Mouse (Mus musculus): ENCODE results near the gene Ms4a14.
"Not testable (repeated sequence)": the region's sequence is repeated elsewhere in the genome, so short reads cannot be mapped to it uniquely, and the experiment has no call there.

Gene Ms4a14

DNA sequence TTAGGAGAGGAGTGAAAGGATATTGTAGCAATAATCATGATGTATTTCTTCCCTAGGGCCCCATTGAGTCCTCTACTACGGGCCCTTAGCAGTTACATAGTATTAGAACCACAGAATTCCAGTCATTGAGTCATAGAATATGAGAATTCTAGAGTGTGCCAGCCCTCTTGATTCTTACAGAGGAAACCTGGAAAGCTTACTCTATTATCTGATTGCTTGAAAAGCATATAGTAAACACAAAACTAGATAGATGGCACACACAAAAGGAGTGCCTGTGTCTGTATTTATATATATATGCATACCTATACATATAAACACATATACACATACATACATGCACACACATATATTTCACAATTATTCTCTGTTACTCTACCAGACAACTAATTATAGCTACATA is at the start of gene Ms4a14:
Gene Ms4a14 (minus strand): TSS at position 101 of the 400 bp plus-strand sequence.
- no peak for DNase-seq (ENCODE audit: low spot score in 2 of 2)

GRCm38 (mm10) chr19:11362002-11362401 is 47.7 kb upstream of the Ms4a14 start:
- DNase-seq (ENCODE audit: low spot score in 2 of 2), result no peak

- no peak for DNase-seq (ENCODE audit: low spot score in 2 of 2)
These were observed 45.9 kb upstream of the Ms4a14 start for GRCm38 (mm10) chr19:11360106-11360505.

- DNase-seq (ENCODE audit: low spot score in 2 of 2), result no peak
These were observed 41.5 kb upstream of the Ms4a14 start for GRCm38 (mm10) chr19:11355730-11356129.

- no peak for DNase-seq (ENCODE audit: low spot score in 2 of 2)
These were observed 37.6 kb upstream of the Ms4a14 start for GRCm38 (mm10) chr19:11351878-11352277.

GRCm38 (mm10) chr19:11349698-11350481 is 35.6 kb upstream of the Ms4a14 start:
- no peak for DNase-seq (ENCODE audit: low spot score in 2 of 2)

- no peak for DNase-seq (ENCODE audit: low spot score in 2 of 2)
These were observed 29.7 kb upstream of the Ms4a14 start for GRCm38 (mm10) chr19:11343992-11344391.

- no peak for DNase-seq (ENCODE audit: low spot score in 2 of 2)
These were observed 28.9 kb upstream of the Ms4a14 start for GRCm38 (mm10) chr19:11343147-11343546.

- DNase-seq (ENCODE audit: low spot score in 2 of 2), result no peak
These were observed 21.7 kb upstream of the Ms4a14 start, which contains the start of gene Ms4a7 for GRCm38 (mm10) chr19:11335932-11336331. Ms4a7 (minus strand) TSS chr19:11336146.

DNA sequence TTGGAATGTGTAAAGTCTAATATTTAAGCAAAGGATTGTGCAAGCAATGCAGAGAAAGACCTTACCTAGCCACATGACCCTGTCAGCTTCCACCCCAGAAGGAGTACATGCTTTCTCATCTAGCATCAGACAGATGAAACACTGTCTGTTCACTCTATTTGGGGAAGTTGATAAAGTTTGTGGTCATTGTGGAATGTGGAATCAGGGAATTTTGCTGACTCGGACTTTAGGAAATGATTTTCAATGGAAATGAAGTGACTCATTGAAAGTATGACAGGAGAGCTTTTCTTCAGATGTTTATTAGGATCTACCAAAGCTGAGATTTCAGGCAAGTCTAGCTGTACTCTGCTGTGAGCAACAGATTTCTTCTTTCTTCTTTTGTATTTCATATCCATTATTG is 6.9 kb upstream of the Ms4a14 start:
- no peak for DNase-seq (ENCODE audit: low spot score in 2 of 2)

DNA sequence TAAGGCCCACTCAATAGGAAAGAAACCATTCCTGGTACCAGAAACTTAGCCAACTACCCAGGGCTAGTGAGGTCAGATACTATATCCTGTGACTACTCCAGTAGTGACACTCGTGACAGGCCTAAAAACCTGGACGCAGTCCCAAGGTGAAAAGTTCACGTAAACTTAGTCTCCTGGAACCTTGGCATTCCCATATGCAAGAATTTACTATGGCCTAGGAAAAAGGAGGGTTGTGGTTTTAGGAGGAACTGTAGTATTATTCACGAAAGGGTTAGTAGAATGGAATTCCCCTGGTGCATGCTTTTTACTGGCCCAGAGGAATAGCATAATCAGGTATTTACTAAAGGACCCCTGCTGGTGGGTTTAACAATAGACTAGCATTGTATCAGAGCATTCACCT is 2.5 kb upstream of the Ms4a14 start:
- DNase-seq (ENCODE audit: low spot score in 2 of 2), result no peak

DNA sequence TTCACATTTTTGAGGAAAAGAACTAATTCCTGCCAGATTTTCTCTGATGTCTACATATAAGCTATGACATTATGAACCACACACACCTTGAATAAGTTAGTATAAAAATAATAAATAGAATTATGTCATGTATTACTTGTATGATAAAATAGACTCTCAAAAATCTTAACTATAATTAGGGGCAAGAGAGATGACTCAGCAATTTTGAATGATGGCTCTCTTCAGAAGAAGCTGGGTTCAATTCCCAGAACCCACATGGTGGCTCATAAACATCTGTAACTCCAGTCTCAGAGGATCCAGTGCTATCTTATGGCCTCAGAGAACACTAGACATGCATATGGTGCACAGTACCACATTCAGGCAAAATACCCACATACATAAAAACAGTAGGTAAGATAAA is 5.4 kb downstream of the Ms4a14 start:
- no peak for DNase-seq (ENCODE audit: low spot score in 2 of 2)

GRCm38 (mm10) chr19:11299529-11299928 is 14.7 kb downstream of the Ms4a14 start:
- not testable (repeated sequence) for DNase-seq (ENCODE audit: low spot score in 2 of 2)

GRCm38 (mm10) chr19:11298939-11299338 is 15.3 kb downstream of the Ms4a14 start:
- no peak for DNase-seq (ENCODE audit: low spot score in 2 of 2)

DNA sequence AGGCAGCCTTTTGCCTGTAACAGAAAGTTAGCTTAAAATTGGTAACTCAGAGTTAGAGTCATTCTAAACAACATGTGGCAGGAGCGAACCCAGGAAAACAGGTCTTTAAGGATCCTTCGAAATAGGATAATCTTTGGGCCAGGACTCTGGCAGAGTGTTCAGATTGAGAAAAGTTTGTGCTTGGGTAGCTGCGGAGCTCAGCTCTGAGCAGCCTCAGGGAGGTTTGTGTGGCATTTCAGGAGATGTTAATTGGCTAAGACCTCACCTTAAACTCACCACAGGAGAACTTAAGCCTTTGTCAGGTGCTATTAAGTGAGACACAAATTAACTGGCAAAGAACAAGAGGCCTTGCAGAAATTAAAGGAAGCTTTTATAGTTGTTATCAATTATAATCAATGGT is 20.6 kb downstream of the Ms4a14 start:
- DNase-seq (ENCODE audit: low spot score in 2 of 2), result not testable (repeated sequence)

DNA sequence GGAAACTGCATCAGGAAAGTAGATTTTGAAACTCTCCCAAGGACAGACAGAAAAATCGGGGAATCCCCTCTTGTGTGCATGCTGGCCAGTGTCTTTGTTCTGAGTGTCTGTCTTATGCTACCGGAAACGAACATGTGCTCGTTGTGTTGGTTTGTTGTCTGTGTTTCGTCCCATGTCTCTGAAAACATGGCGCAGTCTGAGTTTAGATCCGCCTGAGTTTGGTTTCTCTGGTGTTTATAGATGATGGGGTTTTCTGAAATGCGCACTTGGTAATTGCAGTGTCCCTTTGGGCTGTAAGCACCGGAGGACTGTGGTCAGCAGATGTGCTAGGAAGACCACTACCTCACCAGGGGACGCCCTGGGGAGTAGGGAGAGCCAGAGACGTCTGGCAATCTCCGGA is 21.3 kb downstream of the Ms4a14 start:
- no peak for DNase-seq (ENCODE audit: low spot score in 2 of 2)

GRCm38 (mm10) chr19:11283773-11284172 is 30.5 kb downstream of the Ms4a14 start, which contains the start of gene Ms4a5:
Ms4a5 (minus strand) TSS chr19:11283873.
- DNase-seq (ENCODE audit: low spot score in 2 of 2), result no peak

DNA sequence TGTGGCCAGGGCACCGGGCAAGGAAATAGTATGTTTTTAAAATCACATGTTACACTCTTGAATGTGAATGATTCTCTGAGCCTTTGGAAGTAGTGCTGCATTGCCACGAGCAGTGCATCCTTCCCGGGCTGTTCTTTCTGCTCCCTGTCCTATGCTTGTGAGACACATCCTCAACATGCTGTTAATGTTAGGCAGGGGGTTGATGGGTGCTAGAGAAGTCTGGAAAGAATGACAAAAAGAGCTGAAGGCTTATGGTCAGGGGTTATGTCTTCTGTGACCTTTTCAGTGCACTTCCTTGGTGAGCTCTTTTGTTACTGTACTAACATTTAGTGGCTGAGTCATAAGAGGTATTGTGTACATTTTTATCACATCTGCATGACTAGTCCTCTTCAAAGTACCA is 34.0 kb downstream of the Ms4a14 start:
- no peak for DNase-seq (ENCODE audit: low spot score in 2 of 2)

- no peak for DNase-seq (ENCODE audit: low spot score in 2 of 2)
These were observed 37.8 kb downstream of the Ms4a14 start for GRCm38 (mm10) chr19:11276431-11276830.

DNA sequence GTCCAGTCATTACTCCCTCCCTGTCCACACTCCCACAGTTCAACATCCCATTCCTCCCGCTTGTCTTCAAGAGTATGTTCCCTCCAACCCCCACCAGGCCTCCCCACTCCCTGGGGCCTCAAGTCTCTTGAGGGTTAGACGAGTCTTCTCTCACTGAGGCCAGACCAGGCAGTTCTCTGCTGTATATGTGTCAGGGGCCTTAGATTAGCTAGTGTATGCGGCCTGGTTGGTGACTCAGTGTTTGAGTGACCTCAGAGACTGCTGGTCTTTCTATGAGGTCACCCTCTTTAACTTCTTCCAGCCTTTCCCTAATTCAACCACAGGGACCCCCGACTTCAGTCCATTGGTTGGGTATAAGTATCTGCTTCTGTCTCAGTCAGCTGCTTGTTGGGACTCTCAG is 47.3 kb downstream of the Ms4a14 start:
- DNase-seq (ENCODE audit: low spot score in 2 of 2), result peak in 1 of 2 experiments; percentile 62

- DNase-seq (ENCODE audit: low spot score in 2 of 2), result peak; percentile 30 to 61
These were observed 48.0 kb downstream of the Ms4a14 start, which contains the start of gene Ms4a1 for GRCm38 (mm10) chr19:11266052-11266845. Ms4a1 (minus strand) TSS chr19:11266241.

- no peak for DNase-seq (ENCODE audit: low spot score in 2 of 2)
These were observed 49.6 kb downstream of the Ms4a14 start for GRCm38 (mm10) chr19:11264602-11265185.

All from spleen, postnatal 4 days (tissue).